Mouse (Mus musculus): ENCODE measurements around the gene Sox11. TPM values are rescaled to one million over a fixed set of nuclear protein-coding genes. Genes with fewer than 3 reads are reported as not detected.

Sox11 gene
- polyA plus RNA-seq (2012; rRNA removed) = 124 and 153 TPM in 2 replicates

GRCm38 (mm10) chr12:27341871-27342690 is at the start of gene Sox11:
Gene Sox11, minus strand, starts transcription at chr12:27342574.

